Mouse (Mus musculus) central nervous system, embryonic 14 days (tissue): ENCODE measurements around the gene Rnf224. TPM values are rescaled to one million over a fixed set of nuclear protein-coding genes. Genes with fewer than 3 reads are reported as not detected.

Experiments
- polyA plus RNA-seq: library from polyadenylated mRNA; depleted of rRNA; stranded (reverse); fragments of >200 nt; gene quantifications from 2 replicates; pipeline ENCODE4 v1.2.3, GENCODE M21; 2012; rRNA removed

The Rnf224 gene
- not detected in 2 replicates for polyA plus RNA-seq

DNA sequence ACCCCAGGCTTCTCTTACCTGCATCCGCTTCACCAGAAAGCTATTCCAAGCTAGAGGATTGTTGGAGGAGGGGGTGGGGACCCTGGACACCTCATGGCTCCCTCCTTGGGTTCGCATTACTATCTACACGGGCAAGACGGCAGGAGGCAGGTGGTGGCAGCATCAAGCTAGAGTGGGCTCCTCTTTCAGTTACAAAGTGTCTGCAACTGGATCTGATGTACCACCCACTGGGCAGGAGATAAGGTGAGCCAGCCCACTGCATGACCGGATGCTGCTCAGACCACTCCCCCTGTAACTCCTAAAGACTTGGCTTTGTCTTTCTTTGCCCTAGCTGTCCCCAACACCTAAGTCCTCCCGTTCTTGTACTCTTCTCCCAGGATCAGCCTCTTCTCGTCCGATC is at the start of gene Rnf224:
Gene Rnf224 (minus strand): TSS at position 174 of the 400 bp plus-strand sequence.

DNA sequence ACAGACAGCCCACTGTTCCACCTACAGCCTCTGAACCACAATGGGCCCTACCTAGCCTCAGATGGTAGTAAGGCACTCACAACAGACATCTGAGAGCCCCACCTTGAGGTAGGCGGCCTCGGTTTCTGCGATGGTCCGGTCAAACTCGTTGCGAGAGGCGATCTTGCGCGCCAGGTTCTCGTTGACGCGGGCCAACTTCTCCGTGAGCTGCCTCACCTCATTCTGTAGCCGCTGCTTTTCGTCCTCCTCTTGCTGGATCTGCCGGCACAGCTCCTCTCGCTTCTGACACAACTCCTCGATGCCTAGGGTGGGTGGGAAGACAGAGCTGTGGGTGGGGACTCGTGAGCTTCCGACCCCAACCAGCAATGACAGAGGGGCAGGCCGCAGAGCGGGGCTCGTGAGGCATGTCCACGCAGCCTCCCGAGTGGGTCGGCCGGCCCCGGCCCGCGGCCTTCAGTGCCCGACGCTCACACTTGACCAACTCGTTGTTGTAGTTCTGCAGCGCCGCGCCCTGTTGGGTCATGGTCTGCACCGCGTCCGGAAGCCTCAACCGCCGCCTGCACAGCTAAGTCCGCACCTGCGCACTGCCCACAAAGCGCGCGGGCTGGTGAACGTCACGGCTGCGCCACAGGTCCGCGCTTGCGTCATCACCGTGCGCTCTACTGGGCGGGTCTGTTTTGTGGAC is 35.4 kb upstream of the Rnf224 start, which contains the start of the genes Ssna1 and Anapc2:
Gene Ssna1 (minus strand): TSS at position 612 of the 685 bp plus-strand sequence.
Gene Anapc2 (plus strand): TSS at position 652 of the 685 bp plus-strand sequence.

DNA sequence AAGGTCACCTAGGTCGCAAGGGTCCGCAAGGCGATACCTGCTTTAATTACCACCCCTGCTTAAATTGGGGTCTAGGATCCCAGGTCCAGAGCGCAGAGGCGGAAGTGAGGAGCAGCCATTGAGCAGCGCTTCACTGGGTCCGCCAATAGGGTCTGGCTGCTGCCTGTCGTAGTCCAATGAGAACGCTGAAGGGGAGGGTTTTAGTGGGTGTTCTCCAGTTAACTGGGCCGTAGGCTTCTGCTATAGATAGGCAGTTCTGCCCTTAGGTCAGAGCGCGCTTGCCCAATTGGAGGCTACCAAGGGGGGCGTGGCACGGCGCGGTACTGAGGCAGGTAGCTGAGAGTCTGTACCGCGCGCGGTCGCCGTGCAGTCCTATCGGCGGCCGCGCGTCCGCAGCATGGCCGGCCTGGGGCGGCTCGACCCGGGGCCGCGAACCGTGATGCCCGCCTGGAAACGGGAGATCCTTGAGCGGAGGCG is 25.7 kb upstream of the Rnf224 start, which contains the start of gene Tprn:
Gene Tprn (plus strand): TSS at position 328 of the 477 bp plus-strand sequence.

DNA sequence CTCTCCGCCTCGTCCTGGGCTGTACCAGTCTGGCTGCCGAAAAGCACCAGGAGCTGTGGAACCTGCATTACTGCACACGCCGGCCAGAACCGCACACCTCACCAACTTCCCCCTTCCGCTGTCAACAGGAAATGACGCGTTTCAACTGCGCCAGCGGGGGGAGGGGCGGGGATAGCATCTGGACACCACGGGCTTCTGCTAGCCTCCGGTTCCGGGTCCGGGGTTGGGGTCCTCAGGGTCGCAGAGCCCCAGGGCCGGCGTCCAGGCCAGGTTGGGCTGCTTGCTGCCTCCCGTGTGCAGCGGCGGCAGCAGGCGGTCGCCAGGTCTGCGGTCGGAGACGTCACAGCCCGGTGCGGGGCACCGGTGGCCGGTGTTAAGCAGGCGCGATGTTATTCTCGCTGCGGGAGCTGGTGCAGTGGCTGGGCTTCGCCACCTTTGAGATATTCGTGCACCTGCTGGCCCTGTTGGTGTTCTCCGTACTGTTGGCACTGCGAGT is 18.7 kb upstream of the Rnf224 start, which contains the start of gene Tmem203:
Gene Tmem203 (plus strand): TSS at position 156 of the 496 bp plus-strand sequence.

DNA sequence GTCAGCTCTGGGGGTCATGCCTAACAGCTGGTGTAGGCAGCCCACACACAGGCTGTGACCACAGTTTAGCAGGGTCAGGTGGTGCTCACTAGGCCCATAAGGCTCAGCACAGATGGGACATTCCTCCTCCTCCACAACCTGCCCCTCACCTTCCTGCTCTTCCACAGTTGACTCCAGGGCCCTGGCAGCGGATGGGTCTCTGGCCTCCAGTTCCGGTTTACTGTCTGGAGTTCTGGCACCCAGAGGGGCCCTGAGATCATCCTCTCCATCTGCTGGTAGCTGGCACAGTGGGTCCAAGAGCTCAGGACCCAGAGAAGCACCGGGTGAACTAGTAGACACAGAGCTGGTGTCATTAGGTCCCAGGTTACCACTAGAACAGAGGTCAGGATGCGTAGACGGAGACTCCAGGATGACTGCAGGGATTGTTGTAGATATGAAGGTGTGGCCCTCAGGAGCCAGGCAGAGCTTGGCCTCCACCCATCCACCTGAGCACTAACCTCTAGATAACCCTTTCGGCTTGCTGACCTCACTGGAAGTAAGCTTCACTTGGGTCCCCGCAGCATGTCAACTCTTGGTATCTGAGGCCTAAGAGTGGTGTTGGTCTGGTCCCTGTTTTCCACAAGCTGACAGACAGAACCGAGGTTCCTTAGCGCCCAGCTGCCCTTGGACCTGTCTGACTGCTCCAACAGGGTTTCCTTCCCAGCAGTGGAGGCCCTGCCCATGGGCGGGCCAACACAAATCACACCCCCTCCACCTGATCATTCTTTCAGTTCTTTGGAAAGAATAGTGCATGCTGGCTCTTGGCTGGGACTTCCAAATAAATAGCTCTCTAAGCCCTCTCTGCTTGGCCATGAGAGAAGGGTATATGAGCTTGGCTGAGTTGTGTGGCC is 9.8 kb upstream of the Rnf224 start, which contains the start of gene AL732309.1:
Gene AL732309.1 (minus strand): TSS at position 681 of the 890 bp plus-strand sequence.

DNA sequence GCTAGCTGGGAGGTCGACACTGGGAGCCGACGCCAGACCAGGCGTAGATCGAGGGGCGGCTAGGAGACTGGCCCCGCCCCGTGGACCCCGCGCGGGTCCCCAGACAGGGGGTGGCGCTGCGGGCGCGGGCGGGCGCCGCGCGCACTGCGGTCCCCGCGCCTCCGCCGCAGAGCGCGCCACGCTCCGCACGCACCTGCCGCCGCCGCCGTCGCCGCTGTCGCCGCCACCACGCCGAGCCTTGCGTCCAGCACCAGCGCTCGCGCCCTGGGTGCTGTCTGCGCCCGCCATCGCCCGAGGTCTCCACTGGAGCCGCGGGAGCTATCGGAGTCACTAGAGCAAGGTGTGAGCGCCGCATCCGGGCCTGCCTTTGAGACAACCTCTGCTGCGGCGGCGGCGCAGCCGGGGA is 5.5 kb upstream of the Rnf224 start, which contains the start of the genes Rnf208 and Cysrt1:
Gene Rnf208 (plus strand): TSS at position 155 of the 406 bp plus-strand sequence.
Gene Cysrt1 (minus strand): TSS at position 352 of the 406 bp plus-strand sequence.

DNA sequence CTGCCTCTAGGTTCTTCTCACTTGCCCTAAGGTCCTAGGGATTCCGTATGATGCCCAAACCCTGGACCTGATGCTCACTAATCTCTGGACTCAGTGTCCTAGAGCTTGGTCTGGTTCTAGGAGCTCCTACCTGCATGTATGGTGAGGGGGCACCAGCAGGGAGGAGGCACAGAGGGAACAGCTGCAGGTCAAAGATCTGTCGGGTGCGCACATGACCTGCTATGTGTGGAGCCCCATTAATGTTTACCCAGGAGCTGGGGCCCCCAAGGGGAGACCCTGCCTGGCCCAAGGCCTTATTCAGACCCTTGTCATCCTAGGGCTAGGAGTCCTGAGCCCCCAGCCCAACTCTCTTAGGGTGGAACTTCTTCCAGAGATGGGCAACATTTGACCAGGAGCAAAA is 2.5 kb downstream of the Rnf224 start, which contains the start of gene Slc34a3:
Gene Slc34a3 (minus strand): TSS at position 315 of the 400 bp plus-strand sequence.

DNA sequence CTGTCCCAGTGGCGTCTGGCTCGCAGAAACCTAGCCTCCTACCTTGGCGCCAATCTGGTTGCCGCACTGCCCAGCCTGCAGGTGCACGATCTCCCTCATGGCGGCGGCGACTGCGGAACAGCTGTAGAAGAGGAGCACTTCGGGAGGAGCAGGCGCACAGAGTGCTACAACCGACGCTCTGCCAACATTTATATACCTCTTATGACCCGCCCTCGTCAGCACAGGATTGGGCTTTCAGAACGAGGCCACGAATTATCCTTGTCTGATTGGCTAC is 12.2 kb downstream of the Rnf224 start, which contains the start of gene Tubb4b:
Gene Tubb4b (minus strand): TSS at position 211 of the 274 bp plus-strand sequence.

DNA sequence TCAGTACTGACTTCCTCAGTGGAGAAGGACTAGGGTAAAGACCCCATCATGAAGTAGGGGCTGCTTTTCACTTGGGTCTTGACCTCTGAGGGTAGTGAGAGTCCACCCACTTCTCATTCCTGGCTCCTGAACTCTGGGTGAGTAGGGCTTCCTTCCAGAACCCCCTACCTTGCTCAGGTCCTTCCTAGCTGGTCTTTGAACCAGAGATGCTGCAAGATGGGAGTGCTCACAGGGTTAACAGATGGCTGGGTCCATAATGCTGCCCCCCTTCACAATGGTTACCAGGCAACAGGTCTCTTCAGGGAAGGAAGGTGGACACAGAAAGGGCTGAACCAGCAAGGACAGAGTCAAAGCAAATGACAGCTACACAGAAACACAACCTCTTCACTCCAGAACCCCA is 18.1 kb downstream of the Rnf224 start, which contains the start of gene Fam166a:
Gene Fam166a (plus strand): TSS at position 301 of the 400 bp plus-strand sequence.

DNA sequence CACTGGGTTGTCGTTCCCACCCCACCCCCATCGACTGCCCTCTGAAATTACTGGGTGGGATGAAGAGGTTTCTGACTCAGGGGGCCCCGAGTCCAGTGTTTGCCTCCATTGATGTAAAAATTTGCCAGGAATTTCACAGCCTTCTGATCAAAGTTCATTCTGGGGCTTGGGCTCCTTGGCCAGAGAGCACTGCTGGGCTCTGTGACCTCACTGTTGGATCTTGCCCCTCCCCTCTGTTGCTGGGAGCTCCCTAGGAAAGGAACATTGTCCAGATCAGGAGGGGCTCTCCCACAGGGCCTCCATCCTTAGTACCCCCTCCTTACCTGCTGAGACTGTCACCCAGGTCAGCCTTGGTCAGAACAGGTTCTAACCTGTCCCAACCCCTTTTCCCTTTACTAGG is 22.1 kb downstream of the Rnf224 start, which contains the start of gene Stpg3:
Gene Stpg3 (minus strand): TSS at position 194 of the 400 bp plus-strand sequence.

DNA sequence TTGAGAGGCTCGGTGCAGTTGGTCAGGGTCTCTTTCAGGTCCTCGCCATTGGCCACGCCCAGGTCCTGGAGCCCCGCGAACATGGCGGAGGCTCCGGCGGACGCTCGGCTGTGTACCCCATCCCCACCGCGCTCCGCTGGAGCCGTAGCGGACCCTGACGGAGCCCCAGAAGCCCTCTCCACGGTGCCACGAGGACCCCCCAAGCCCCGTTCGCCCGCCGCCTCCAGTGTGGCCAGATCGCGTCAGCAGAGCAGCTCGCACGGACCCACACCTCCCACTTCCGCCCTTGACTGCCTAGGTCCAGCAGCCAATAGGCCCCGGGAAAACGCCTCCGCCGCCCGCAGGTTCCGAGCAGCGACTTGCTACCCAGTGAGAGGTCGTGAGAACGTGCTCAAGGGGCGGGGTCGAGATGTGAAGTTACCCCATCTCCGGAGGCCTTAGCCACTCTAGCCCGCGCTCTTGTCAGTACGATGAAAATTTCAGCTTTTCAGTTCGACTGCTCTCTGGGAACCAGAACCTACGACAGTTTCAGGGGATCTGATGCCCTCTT is 25.4 kb downstream of the Rnf224 start, which contains the start of gene Nelfb:
Gene Nelfb (minus strand): TSS at position 369 of the 550 bp plus-strand sequence.

DNA sequence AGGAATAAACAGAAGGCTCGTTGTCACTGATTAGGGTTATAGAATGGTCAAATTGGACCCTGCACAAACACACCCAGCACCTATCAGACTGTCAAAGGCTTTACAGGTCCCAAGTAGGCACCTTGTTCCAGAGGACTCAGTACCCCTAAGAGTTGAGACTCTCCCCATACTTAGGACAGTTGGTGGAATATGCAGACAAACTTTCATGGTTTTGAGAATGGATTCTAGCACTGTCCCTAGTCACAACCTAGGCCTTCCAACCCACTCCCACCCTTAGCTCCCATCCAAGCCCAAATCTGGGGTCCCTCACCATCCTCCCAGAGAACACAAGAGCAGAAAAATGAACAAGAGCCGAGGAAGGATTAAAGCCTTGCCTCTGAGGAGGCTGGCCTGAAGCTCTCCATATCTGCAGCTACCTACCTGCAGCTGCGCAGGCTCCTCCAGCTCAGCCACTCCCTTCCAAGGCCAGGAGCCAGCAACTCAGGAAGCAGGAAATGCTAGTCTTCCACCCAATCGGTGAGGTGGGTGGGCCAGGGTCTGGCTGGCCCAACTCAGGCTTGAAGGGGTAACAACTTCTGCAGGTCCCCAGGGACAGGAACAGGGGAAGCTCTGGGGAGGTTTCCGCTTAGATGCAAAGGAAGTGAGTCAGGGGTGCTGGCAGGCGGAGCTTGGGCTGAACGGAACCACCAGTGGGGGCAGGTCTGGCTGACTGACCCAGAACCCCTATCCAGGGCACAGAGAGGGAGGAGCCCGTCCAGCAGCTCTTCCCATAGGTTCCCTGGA is 40.2 kb downstream of the Rnf224 start, which contains the start of gene Tor4a:
Gene Tor4a (minus strand): TSS at position 715 of the 783 bp plus-strand sequence.

Other genes with a start within 250 kb of the Rnf224 start
- gene Nsmf, start 182.4 kb downstream of the Rnf224 start, polyA plus RNA-seq: 192 and 216 TPM in 2 replicates
- 0.07 TPM in 1 of 2 replicates, not detected in the other for gene Entpd8, start 156.5 kb downstream of the Rnf224 start, polyA plus RNA-seq
- gene Noxa1, start 141.6 kb downstream of the Rnf224 start, polyA plus RNA-seq: 0.24 TPM in 1 of 2 replicates, not detected in the other
- 37.0 and 53.2 TPM in 2 replicates for gene Nrarp, start 56.0 kb downstream of the Rnf224 start, polyA plus RNA-seq
- gene Tor4a, start 39.9 kb downstream of the Rnf224 start, polyA plus RNA-seq: 1.8 and 2.2 TPM in 2 replicates
- gene Nelfb, start 25.3 kb downstream of the Rnf224 start, polyA plus RNA-seq: 79.8 and 89.6 TPM in 2 replicates
- not detected in 2 replicates for gene Stpg3, start 22.1 kb downstream of the Rnf224 start, polyA plus RNA-seq
- 0.13 and 0.33 TPM in 2 replicates for gene Fam166a, start 18.0 kb downstream of the Rnf224 start, polyA plus RNA-seq
- gene Tubb4b, start 12.1 kb downstream of the Rnf224 start, polyA plus RNA-seq: 415 and 443 TPM in 2 replicates
- not detected in 2 replicates for gene Slc34a3, start 2.4 kb downstream of the Rnf224 start, polyA plus RNA-seq
- gene Rnf208, start 5.5 kb upstream of the Rnf224 start, polyA plus RNA-seq: 91.0 and 95.4 TPM in 2 replicates
- gene Cysrt1, start 5.7 kb upstream of the Rnf224 start, polyA plus RNA-seq: 0.06 and 0.34 TPM in 2 replicates
- gene AL732309.1, start 10.1 kb upstream of the Rnf224 start, polyA plus RNA-seq: 16.3 and 16.9 TPM in 2 replicates
- gene Tmem203, start 18.7 kb upstream of the Rnf224 start, polyA plus RNA-seq: 24.3 and 25.3 TPM in 2 replicates
- 9.4 and 10.5 TPM in 2 replicates for gene Tprn, start 25.8 kb upstream of the Rnf224 start, polyA plus RNA-seq
- gene Ssna1, start 35.7 kb upstream of the Rnf224 start, polyA plus RNA-seq: 122 and 127 TPM in 2 replicates
- gene Anapc2, start 35.7 kb upstream of the Rnf224 start, polyA plus RNA-seq: 121 and 122 TPM in 2 replicates
- not detected in 2 replicates for gene Tmem210, start 51.4 kb upstream of the Rnf224 start, polyA plus RNA-seq
- 0.08 TPM in 1 of 2 replicates, not detected in the other for gene Lrrc26, start 53.1 kb upstream of the Rnf224 start, polyA plus RNA-seq
- 23.9 and 26.6 TPM in 2 replicates for gene Grin1, start 82.4 kb upstream of the Rnf224 start, polyA plus RNA-seq
- 28.2 and 34.0 TPM in 2 replicates for gene Man1b1, start 95.6 kb upstream of the Rnf224 start, polyA plus RNA-seq
- 48.1 and 51.1 TPM in 2 replicates for gene Dpp7, start 119.6 kb upstream of the Rnf224 start, polyA plus RNA-seq
- 4.2 and 6.0 TPM in 2 replicates for gene Uap1l1, start 128.9 kb upstream of the Rnf224 start, polyA plus RNA-seq
- gene Sapcd2, start 135.5 kb upstream of the Rnf224 start, polyA plus RNA-seq: 29.5 and 39.5 TPM in 2 replicates
- 2.0 and 3.8 TPM in 2 replicates for gene Entpd2, start 159.1 kb upstream of the Rnf224 start, polyA plus RNA-seq
- gene Npdc1, start 162.6 kb upstream of the Rnf224 start, polyA plus RNA-seq: 585 and 599 TPM in 2 replicates
- 0.39 and 0.44 TPM in 2 replicates for gene Fut7, start 186.5 kb upstream of the Rnf224 start, polyA plus RNA-seq
- 43.4 and 48.8 TPM in 2 replicates for gene Abca2, start 191.9 kb upstream of the Rnf224 start, polyA plus RNA-seq
- 0.74 and 1.3 TPM in 2 replicates for gene Clic3, start 220.1 kb upstream of the Rnf224 start, polyA plus RNA-seq
- gene Paxx, start 224.3 kb upstream of the Rnf224 start, polyA plus RNA-seq: 122 and 124 TPM in 2 replicates
- 65.0 and 127 TPM in 2 replicates for gene Ptgds, start 233.3 kb upstream of the Rnf224 start, polyA plus RNA-seq